Comparison of ENCODE assay signal across 18 mouse cellular contexts in genomic region chr15:79797096-79797495, GRCm38 (mm10). TPM values are rescaled to one million over a fixed set of nuclear protein-coding genes. Genes with fewer than 3 reads are reported as not detected.
DNase-seq lines count a peak whose midpoint lies in the region; TF ChIP-seq lines count a peak whose summit lies in the region.
"Had no signal": no experiment of that assay in that cellular context is flagged by ENCODE, and none has a peak within 500 bp of the region (broad histone marks: within the 10 kb centered on the region; RNA-seq: fewer than 3 reads in every experiment).

No protein-coding gene starts in this region.

- no peak for TF ChIP-seq CTCF in left cerebral cortex, adult 2 months (IDR thresholded peaks at IDR 0.05)

- no peak overlapping the region for H3K4me3 ChIP-seq in left cerebral cortex, adult 2 months
- H3K4me3 ChIP-seq: embryonic facial prominence, embryonic 13.5 days; embryonic facial prominence, embryonic 15.5 days; erythroblast, embryonic 14.5 days; forebrain, embryonic 10.5 days; forebrain, embryonic 12.5 days had no signal

- intact Hi-C loops in left cerebral cortex, adult 2 months (cut with DNase I) = no loop called here
- intact Hi-C loops in left cerebral cortex, postnatal 25 days (cut with DNase I) = no loop called here

- peak; percentile 53 for DNase-seq in cerebellum, adult 11-12 months
- DNase-seq in cerebellum, adult 9-10 months = no peak
- DNase-seq in cerebellum, adult 9-11 months = peak; percentile 55
- DNase-seq in cerebellum, postnatal 14 days = no peak
- DNase-seq in left cerebral cortex, adult 2 months (ENCODE audit: extremely low spot score in 1 of 2, low spot score in 2 of 2) = no peak
- no peak for DNase-seq in left cerebral cortex, postnatal 25 days (ENCODE audit: low spot score in 2 of 2)
- DNase-seq: adrenal gland, adult 8-10 months; adrenal gland, postnatal 14 days; adrenal gland, postnatal 36 days; B cell, adult 2 months; cerebellum, postnatal 10 days; embryo, embryonic 11 days had no signal

- peak overlapping the region; percentile 83 for H3K27ac ChIP-seq in left cerebral cortex, adult 2 months
- H3K27ac ChIP-seq: embryonic facial prominence, embryonic 13.5 days; embryonic facial prominence, embryonic 15.5 days; forebrain, embryonic 10.5 days; forebrain, embryonic 12.5 days had no signal

RNA-seq across cellular contexts. Expression of gene Nptxr, which starts 7.5 kb away (rescaled TPM):
- 100 to 1,000 TPM; 800 to 813 TPM for total RNA-seq in left cerebral cortex, adult 2 months (2021)
- 100 to 1,000 TPM; 898 to 921 TPM for total RNA-seq in left cerebral cortex, postnatal 25 days (2021)

RNA-seq across cellular contexts. Expression of gene Dnal4, which starts 19.4 kb away (rescaled TPM):
- 10 to 100 TPM; 53.2 to 54.1 TPM for total RNA-seq in left cerebral cortex, adult 2 months (2021)
- 10 to 100 TPM; 46.7 to 54.9 TPM for total RNA-seq in left cerebral cortex, postnatal 25 days (2021)

RNA-seq across cellular contexts. Expression of gene Npcd, which starts 36.9 kb away (rescaled TPM):
- total RNA-seq in left cerebral cortex, adult 2 months (2021) = 10 to 100 TPM in 1 of 2 experiments, 1 to 10 TPM in 1; 9.7 to 19.7 TPM
- 10 to 100 TPM; 11.1 to 20.1 TPM for total RNA-seq in left cerebral cortex, postnatal 25 days (2021)
- total RNA-seq: G1E had no signal

RNA-seq across cellular contexts. Expression of gene Cbx6, which starts 37.4 kb away (rescaled TPM):
- 100 to 1,000 TPM; 370 to 387 TPM for total RNA-seq in left cerebral cortex, adult 2 months (2021)
- total RNA-seq in left cerebral cortex, postnatal 25 days (2021) = 100 to 1,000 TPM; 445 to 462 TPM

RNA-seq across cellular contexts. Expression of gene Sun2, which starts 54.8 kb away (rescaled TPM):
- 10 to 100 TPM; 43.9 to 46.5 TPM for total RNA-seq in left cerebral cortex, adult 2 months (2021)
- 10 to 100 TPM; 26.3 to 43.4 TPM for total RNA-seq in left cerebral cortex, postnatal 25 days (2021)

Comparison
In these comparisons a context has a peak if more than half of its experiments do, and no peak if none do; other contexts are left out.
1. DNase-seq: peak in cerebellum, adult 11-12 months (single experiment) and cerebellum, adult 9-11 months (single experiment); none in cerebellum, adult 9-10 months (single experiment), cerebellum, postnatal 14 days (0 of 2), left cerebral cortex, adult 2 months (0 of 2) and left cerebral cortex, postnatal 25 days (0 of 2).